Mouse (Mus musculus) gastrocnemius, postnatal 14 days (tissue): Measurements from ENCODE around the gene Wdr46. TPM values are rescaled to one million over a fixed set of nuclear protein-coding genes. Genes with fewer than 3 reads are reported as not detected.

Experiments
- DNase-seq: peaks from one replicate; pipeline ENCODE4 v3.0.0; 2021; ENCODE audit warnings: mixed read lengths
- intact Hi-C: fragments of 180-260 bp; cut with DNase I; formaldehyde crosslinking; loops from one replicate; pipeline ENCODE4 v1.15.1; 2025; ENCODE audit warnings: low total_unique reads
- total RNA-seq, 2 experiments: library from RNA; stranded (reverse); gene quantifications; 2 replicates each; pipeline ENCODE4 v1.2.3; 2021

Wdr46 gene
- total RNA-seq, 2 experiments from 2014 or later, result 11.1 to 12.3 TPM

DNA sequence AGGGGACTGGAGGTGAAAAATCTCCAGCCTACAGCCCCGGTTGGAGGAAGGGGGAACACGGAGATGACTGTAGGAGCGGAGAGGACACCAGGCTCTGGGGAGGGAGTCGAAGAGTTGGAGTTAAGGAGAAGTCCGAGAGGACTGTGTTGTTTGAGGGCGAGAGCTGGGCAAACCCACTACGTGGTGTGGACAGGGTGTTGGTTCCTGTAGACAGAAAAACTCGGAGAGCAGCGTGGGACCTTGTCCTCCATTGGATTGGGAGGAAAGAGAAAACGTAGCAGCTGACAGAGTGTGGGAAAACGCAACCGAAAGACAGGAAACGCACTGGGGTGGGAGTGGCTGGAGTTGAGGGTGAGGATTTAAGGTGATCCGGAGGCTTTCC lies 30.6 kb upstream of the Wdr46 start:
- DNase-seq, result no peak
- intact Hi-C loops, result no loop called here

DNA sequence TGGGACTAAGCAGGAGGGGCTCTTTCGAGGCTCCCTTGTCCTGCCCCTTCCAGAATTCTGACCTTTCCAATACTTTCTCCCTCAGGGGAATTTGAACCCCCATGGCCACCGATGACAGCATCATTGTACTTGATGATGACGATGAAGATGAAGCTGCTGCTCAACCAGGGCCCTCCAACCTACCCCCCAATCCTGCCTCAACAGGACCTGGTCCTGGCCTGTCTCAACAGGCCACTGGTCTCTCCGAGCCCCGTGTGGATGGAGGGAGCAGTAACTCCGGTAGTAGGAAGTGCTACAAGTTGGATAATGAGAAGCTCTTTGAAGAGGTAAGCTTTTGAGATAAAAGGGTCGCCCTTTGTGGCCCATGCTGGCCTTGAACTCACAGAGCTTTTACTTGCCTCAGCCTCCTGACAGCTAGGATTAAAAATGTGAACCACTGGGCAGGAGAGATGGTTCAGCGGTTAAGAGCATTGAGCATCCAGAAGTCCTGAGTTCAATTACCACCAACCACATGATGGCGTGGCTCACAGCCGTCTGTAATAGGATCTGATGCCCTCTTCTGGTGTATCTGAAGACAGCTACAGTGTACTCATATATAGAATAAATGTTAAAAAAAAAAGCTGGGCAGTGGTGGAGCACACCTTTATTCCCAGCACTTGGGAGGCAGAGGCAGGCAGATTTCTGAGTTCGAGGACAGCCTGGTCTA lies 30.0 kb upstream of the Wdr46 start:
- intact Hi-C loops, result no loop called here

DNA sequence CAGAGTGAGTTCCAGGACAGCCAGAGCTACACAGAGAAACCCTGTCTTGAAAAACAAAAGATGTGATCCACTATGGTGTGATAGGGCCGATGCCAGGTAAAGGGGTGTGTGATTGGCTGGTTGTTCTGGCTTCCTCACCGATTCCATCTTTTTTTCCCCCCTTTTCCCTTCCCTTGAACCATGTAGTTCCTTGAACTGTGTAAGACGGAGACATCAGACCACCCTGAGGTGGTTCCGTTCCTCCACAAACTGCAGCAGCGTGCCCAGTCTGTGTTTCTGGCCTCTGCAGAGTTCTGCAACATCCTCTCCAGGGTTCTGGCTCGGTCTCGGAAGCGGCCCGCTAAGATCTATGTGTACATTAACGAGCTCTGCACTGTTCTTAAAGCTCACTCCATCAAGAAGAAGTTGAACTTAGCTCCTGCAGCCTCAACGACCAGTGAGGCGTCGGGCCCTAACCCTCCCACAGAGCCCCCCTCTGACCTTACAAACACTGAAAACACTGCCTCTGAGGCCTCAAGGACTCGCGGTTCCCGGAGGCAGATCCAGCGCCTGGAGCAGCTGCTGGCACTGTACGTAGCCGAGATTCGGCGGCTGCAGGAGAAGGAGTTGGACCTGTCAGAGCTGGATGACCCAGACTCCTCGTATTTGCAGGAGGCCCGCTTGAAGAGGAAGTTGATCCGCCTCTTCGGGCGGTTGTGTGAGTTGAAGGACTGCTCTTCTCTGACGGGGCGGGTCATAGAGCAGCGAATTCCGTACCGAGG lies 29.2 kb upstream of the Wdr46 start:
- intact Hi-C loops, result no loop called here
- no peak for DNase-seq

More for the DNA sequence above, 30.0 kb upstream of the Wdr46 start:
- DNase-seq, result no peak

DNA sequence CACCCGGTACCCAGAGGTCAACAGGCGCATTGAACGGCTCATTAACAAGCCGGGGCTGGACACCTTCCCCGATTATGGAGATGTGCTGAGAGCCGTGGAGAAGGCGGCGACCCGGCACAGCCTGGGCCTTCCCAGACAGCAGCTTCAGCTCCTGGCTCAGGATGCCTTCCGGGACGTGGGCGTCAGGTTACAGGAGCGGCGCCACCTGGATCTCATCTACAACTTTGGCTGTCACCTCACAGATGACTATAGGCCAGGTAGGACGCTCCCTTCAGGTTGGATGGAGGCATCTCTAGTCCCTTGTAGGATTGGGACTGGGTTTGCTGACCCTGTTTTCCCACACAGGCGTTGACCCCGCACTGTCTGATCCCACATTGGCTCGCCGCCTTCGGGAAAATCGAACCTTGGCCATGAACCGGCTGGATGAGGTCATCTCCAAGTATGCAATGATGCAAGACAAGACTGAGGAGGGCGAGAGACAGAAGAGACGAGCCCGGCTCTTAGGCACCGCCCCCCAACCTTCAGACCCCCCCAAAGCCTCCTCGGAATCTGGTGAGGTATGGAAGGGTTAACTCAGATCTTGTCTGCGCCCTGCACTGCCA lies 28.5 kb upstream of the Wdr46 start:
- no peak for DNase-seq
- intact Hi-C loops, result no loop called here

DNA sequence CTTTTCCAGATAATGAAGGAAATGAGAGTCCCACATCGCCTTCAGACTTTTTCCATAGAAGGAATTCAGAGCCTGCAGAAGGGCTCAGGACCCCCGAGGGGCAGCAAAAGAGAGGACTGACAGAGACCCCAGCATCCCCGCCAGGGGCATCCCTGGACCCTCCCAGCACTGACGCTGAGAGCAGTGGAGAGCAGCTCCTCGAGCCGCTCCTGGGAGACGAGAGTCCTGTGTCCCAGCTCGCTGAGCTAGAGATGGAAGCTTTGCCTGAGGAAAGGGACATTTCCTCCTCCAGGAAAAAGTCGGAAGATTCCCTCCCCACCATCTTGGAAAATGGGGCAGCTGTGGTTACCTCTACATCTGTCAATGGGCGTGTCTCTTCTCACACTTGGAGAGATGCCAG lies 27.2 kb upstream of the Wdr46 start:
- intact Hi-C loops, result no loop called here
- no peak for DNase-seq

DNA sequence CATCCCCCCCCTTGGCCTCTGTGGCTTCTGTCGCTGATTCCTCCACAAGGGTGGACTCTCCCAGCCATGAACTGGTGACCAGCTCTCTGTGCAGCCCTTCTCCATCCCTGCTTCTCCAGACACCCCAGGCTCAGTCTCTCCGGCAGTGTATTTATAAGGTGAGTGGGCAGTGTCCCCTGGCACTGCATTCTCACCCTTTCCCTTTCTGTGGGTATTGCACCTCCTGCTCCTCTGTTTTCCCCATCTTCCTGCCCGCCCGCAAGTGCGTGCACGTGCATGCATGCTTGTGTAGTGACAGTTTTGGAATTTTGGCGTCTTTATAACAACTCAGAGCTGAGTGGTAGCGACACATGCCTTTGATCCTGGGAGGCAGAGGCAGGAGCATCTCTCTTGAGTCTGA lies 26.6 kb upstream of the Wdr46 start:
- intact Hi-C loops, result no loop called here
- DNase-seq, result no peak

DNA sequence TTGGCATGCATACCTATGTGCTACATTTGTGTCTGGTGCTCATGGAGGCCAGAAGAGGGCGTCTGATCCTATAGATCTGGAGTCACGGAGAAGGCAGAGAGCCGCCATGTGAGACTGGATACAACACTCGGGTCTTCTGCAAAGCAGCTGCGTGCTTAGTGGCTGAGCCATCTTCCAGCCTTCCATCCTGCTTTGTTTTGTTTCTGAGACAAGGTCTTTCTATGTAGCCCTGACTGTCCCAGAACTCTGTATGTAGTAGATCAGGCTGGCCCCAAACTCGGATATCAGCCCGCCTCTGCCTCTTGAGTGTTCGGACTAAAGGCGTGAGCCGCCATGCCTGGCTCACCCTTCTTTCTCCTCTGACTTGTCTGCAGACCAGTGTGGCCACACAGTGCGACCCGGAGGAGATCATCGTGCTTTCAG lies 25.5 kb upstream of the Wdr46 start:
- intact Hi-C loops, result no loop called here
- no peak for DNase-seq

DNA sequence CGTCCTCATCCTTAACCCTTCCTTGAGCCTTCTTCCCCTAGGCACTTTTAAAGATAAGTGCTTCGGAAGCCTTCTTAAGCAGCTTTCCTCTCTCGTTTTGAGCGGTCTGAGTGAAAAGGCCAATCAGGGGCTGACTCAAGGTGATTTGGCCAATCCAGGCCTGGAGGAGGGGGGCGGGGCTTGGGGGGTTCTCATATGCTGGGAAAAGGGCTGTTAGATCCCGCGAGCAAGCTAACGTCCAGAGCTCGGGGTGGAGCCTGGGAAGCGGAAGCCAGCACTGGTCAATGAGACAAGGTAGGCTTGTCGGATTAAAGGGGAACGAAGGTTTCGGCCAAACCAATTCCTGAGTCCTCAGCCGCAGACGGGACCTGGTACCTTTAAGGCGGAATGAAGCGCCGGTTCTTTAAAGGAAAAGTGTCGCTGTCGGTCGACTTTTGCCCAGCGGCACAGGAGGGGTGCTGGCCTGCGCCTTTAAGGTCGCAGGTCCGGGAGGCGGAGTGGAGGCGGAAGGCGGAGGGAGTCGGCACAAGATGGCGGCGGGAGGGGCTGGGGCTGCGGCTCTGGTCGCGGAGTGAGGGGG lies 24.7 kb upstream of the Wdr46 start, which contains the start of the genes Tapbp and Zbtb22:
TSS of gene Tapbp (plus strand) at position 229 of the 580 bp plus-strand sequence.
TSS of gene Zbtb22 (plus strand) at position 234 of the 580 bp plus-strand sequence.
- intact Hi-C loops, result no loop called here
- DNase-seq, result peak; percentile 95

DNA sequence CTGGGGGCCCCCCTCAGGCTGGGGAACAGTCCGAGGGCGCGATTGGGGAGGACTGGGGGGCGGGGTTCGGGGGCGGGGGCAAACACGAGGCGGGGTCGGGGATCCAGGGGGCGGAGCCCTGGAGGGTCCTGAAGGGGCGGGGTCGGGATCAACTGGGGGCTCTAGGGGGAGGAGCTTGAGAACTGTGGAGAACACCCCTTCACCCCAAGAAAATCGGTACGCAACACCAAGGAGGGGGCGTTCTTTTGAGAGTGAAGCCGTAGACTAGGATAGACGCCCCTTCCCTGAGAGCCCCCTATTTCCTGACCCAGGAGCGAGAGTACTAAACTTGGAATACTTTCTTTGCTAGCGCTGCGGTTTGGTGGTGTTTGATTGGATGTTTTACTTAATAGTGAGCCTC lies 24.2 kb upstream of the Wdr46 start:
- DNase-seq, result no peak

DNA sequence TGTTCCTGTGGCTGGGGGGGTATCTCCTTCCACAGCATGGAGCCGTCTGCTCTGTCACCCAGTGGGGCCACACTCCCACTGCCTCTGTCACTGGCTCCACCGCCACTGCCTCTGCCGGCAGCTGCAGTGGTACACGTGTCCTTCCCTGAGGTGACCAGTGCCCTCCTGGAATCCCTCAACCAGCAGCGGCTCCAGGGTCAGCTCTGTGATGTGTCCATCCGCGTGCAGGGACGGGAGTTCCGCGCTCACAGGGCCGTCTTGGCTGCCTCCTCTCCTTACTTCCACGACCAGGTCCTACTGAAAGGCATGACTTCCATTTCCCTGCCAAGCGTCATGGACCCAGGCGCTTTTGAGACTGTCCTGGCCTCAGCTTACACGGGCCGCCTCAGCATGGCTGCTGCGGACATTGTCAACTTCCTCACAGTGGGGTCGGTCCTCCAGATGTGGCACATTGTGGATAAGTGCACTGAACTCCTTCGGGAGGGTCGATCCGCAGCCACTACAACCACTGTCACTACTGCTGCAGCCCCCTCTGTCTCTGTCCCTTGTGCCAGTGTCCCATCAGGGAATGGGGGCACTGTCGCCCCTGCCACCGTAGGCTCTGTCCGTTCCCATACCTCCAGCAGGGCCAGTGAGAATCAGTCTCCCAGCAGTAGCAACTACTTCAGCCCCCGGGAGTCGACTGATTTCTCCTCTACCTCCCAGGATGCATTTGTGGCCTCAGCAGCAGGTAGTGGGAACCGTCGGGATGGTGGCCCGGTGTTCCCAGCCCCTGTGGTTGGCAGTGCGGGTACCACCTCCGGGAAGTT lies 23.4 kb upstream of the Wdr46 start:
- intact Hi-C loops, result no loop called here
- DNase-seq, result no peak

More for the DNA sequence above, 24.2 kb upstream of the Wdr46 start:
- intact Hi-C loops, result no loop called here

DNA sequence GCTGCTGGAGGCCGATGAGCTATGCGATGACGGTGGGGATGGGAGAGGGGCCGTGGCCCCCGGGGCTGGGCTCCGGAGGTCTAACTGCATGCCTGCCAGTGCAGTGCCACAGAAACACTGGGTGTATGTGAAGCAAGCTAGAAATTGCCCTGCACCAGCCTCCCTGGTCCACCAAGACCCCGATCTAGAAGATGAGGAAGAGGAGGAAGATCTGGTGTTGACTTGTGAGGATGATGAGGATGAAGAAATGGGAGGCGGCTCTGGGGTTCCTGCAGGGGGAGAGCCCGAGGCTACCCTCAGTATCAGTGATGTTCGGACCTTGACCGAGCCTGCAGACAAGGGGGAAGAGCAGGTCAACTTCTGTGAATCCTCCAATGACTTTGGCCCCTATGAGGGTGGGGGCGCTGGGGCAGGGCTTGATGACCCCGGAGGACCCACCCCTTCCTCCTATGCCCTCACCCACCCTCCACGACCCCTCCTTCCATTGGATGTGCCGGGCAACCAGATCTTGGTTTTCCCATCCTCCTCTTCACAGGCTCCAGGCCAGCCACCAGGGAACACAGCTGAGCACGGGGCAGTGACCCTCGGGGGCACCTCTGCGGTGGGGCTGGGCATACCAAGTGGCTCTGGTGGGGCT lies 22.7 kb upstream of the Wdr46 start:
- peak; percentile 15 for DNase-seq
- intact Hi-C loops, result no loop called here

DNA sequence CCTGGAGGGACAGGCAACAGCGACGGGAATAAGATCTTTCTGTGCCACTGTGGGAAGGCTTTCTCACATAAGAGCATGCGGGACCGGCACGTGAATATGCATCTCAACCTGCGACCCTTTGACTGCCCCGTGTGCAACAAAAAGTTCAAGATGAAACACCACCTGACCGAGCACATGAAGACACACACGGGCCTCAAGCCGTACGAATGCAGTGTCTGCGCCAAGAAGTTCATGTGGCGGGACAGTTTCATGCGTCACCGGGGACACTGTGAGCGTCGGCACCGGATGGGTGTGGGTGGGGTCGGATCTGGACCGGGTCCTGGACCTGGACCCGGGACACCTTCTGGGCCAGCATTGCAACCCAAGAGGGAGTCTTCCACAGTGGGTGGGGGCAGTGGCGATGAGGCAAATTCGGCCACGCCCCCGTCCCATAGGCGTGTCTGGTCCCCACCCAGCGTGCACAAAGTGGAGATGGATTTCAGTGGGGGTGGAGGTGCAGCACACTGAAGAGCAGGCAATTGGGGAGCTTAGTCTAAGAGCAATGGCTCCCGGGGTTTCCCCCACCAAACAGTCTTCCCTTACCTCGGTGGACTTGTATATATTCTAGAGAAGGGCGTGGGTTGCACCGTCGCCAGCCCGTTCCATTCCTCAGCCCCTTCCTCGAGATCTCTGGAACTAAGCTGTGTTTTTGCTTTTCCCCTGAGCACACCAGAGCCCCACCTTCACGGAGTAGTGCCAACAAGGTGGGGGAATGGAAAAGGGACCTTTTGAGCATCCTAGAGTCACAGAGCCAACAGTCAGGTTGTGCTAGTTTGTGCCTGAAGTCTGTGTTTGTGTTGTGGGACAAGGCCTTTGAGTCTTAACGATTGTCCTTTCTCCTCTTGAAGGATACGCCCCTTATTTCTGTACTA lies 21.9 kb upstream of the Wdr46 start:
- DNase-seq, result peak; percentile 36
- intact Hi-C loops, result no loop called here

DNA sequence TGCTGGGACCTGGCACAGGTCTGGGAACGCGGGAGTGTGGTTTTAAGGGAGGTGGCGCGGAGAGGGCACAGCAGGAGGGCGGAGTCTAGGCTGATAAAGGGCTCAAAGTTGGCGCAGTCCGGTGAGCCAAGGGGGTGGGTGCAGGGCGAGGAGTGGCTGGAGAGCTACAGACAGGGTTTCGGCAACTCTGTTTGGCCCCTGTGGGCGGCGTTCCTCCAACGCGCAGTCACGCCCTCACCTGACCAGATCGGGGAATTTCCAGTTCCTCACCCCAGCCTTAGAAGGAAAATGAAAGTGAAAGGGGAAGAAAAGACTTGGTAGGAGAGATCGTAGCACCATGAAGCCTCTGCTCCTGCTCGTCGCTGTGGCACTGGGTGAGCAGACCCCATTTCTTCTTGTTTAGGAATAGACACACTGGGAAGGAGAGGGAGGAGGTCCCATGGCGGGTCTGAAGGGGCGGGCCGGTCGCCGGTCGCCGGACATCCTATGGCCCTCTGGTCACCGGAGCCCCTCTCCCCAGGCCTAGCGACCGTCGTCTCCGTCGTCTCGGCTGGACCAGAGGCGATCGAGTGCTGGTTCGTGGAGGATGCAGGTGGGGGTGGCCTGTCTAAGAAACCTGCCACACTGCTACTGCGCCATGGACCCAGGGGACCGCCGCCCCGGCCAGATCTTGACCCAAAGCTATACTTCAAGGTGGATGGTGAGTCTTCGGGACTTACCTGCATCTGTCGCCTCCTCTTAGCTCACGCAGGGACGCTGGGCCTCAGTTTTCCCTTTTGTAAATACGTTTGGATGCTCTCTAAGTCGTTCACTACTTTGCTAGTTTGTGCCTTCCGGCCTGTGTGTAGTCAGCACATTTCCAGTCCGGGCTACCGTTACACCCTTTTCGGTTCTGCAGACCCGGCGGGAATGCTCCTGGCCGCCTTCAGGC lies 20.8 kb upstream of the Wdr46 start:
- intact Hi-C loops, result no loop called here
- peak; percentile 75 for DNase-seq

DNA sequence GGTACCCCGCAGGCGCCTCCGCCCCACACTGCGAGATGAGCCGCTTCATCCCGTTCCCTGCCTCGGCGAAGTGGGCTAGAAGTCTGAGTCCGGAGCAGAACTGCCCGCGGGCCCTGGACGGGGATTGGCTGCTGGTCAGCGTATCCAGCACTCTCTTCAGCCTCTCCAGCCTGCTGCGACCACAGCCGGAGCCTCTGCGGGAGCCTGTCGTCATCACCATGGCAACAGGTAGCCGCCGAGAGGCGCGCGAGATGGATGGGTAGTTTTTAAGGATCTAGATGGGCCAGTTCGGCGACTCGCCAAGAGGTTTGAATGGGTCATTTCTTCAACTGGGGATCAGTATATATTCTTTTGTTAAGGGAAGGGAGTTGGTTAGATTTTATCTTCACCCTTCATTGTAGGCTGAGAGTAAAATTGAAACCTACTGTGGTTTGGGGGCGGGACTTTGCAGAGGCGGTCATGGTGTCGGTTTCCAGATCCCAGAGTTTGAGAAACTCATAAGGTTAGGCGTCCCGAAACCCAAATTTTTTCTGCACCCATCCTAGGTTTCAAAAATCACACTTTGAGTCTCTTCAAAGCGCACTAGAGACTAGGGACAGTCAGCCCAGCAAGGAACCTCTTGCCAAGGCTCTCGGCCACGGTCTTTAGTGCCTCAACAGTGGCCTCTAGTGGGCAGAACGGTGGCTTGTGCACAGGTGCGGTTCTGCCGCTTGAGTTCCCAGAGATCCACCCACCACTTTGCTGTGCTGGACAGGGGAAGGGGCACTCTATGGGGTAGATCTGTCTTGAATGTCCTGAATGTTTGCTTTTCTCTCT lies 20.0 kb upstream of the Wdr46 start:
- intact Hi-C loops, result no loop called here
- peak; percentile 83 for DNase-seq

DNA sequence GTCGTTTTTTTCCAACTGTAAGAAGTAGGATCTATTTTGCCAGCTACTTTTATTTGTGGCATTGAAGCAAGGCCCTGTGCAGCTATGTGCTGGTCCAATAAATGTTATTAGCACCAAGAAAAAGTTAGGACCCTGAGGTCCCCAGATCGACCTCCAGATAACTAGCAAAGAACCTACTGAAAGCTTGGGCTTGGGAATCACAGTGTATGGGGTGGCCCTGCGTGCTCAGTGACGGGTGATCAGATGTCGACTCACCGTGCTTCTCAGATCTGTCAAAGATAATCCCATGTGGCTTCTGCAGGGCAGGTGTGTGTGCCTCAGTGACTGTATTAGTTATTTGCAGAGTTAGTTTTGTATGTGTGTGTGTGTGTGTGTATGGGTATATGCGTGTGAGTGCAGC lies 19.1 kb upstream of the Wdr46 start:
- DNase-seq, result no peak
- intact Hi-C loops, result no loop called here
